Mouse (Mus musculus) stomach, postnatal 0 days (tissue): ENCODE measurements around the gene Smcr8. TPM values are rescaled to one million over a fixed set of nuclear protein-coding genes. Genes with fewer than 3 reads are reported as not detected.

Experiments
- ATAC-seq: fragments of 200-750 bp; cut with Nextera tagmentation; 2 replicates; pipeline ENCODE4 v1.8.0; 2017; ENCODE audit not compliant: low FRiP score, low TSS enrichment
- DNase-seq: peaks from one replicate; pipeline ENCODE4 v3.0.0-alpha.2; 2016; ENCODE audit warnings: low spot score
- H3K27ac ChIP-seq: fragments of 300-500 bp; sonication (generic); replicated peaks from 2 replicates; pipeline ENCODE4 v1.5.1; 2014; ENCODE audit warnings: mild to moderate bottlenecking, control low read depth
- H3K27me3 ChIP-seq: fragments of 300-500 bp; sonication (generic); 2 replicates; pipeline ENCODE4 v1.6.1; 2014; ENCODE audit warnings: low read length; ENCODE audit not compliant: control insufficient read depth, insufficient read depth
- H3K36me3 ChIP-seq: fragments of 300-500 bp; sonication (generic); 2 replicates; pipeline ENCODE4 v1.6.1; 2014; ENCODE audit warnings: low read length, mixed read lengths; ENCODE audit not compliant: control insufficient read depth, insufficient read depth
- H3K4me1 ChIP-seq: fragments of 300-500 bp; sonication (generic); replicated peaks from 2 replicates; pipeline ENCODE4 v1.6.1; 2014; ENCODE audit warnings: antibody characterized with exemption; ENCODE audit not compliant: control insufficient read depth, insufficient read depth
- H3K4me2 ChIP-seq: fragments of 300-500 bp; sonication (generic); replicated peaks from 2 replicates; pipeline ENCODE4 v1.6.1; 2014; ENCODE audit warnings: low read depth, mild to moderate bottlenecking, control low read depth, moderate library complexity
- H3K4me3 ChIP-seq: fragments of 300-500 bp; sonication (generic); 2 replicates; pipeline ENCODE4 v1.5.1; 2014; ENCODE audit warnings: low read depth, low read length, control low read depth
- H3K9ac ChIP-seq: fragments of 300-500 bp; sonication (generic); 2 replicates; pipeline ENCODE4 v1.6.1; 2014; ENCODE audit warnings: mild to moderate bottlenecking, low read length, control low read depth, mixed read lengths
- H3K9me3 ChIP-seq: fragments of 300-500 bp; sonication (generic); 2 replicates; pipeline ENCODE4 v1.6.1; 2016; ENCODE audit warnings: low read length; ENCODE audit not compliant: control insufficient read depth
- CTCF ChIP-seq: IDR thresholded peaks from 2 replicates; pipeline ENCODE4 v1.5.1; 2016; ENCODE audit warnings: antibody characterized with exemption, low read depth, mild to moderate bottlenecking, moderate library complexity
- EP300 ChIP-seq: optimal IDR thresholded peaks from 2 replicates; pipeline ENCODE3; 2016; ENCODE audit warnings: antibody characterized with exemption
- WGBS: fragments of 180-500 bp; shearing (Covaris S2); extraction: QIAGEN DNeasy Blood & Tissue Kit; methylation state at CpG from one replicate; pipeline ENCODE4 v1.1.7; 2014; 5-methylcytosine and 5-hydroxymethylcytosine counted together
- polyA plus RNA-seq: library from polyadenylated mRNA; unstranded; fragments of >200 nt; fragmentation: Nextera tagmentation; extraction: Ambion mirVana; gene quantifications from 2 replicates; pipeline ENCODE4 v1.2.1, GENCODE M21; 2015

Gene Smcr8
- polyA plus RNA-seq, 1 experiment from 2014 or later, result 1.7 TPM

GRCm38 (mm10) chr11:60734206-60734605 lies 43.1 kb upstream of the Smcr8 start:
- H3K4me3 ChIP-seq, result no peak overlapping the region
- ATAC-seq, result peak; percentile 83
- H3K27me3 ChIP-seq, result no peaks in the 10 kb centered on the region
- no peak overlapping the region for H3K4me2 ChIP-seq
- H3K9ac ChIP-seq, result no peak overlapping the region
- 47% methylated on average over 2 of the region's 2 CpGs for WGBS
- H3K4me1 ChIP-seq, result no peaks in the 10 kb centered on the region; the same call in 1 of the 2 replicates
- peak overlapping the region; percentile 45 for H3K27ac ChIP-seq
- H3K36me3 ChIP-seq, result peaks cover 3% of the 10 kb centered on the region
- no peaks in the 10 kb centered on the region for H3K9me3 ChIP-seq
- TF ChIP-seq EP300 (no peak), CTCF (no peak)
- DNase-seq, result peak; percentile 59

- Histone ChIP-seq H3K27me3 (no peaks in the 10 kb centered on the region), H3K4me3 (no peak overlapping the region), H3K9me3 (no peaks in the 10 kb centered on the region), H3K27ac (no peak overlapping the region), H3K4me1 (no peaks in the 10 kb centered on the region), H3K9ac (no peak overlapping the region), H3K4me2 (no peak overlapping the region), H3K36me3 (peaks cover 3% of the 10 kb centered on the region)
- 74% methylated on average over 5 of the region's 5 CpGs for WGBS
- peak; percentile 44 for TF ChIP-seq CTCF
- TF ChIP-seq EP300, result no peak
- ATAC-seq (no peak), DNase-seq (no peak)
Observed at GRCm38 (mm10) chr11:60735191-60735590, 42.1 kb upstream of the Smcr8 start.

- DNase-seq, result no peak
- H3K27me3 ChIP-seq, result no peaks in the 10 kb centered on the region
- H3K9ac ChIP-seq, result no peak overlapping the region
- H3K4me2 ChIP-seq, result no peak overlapping the region
- no peak overlapping the region for H3K4me3 ChIP-seq
- no peaks in the 10 kb centered on the region for H3K4me1 ChIP-seq
- 78% methylated on average over 3 of the region's 3 CpGs for WGBS
- no peaks in the 10 kb centered on the region for H3K9me3 ChIP-seq
- H3K27ac ChIP-seq, result no peak overlapping the region
- peaks cover 6% of the 10 kb centered on the region for H3K36me3 ChIP-seq
- ATAC-seq, result no peak
- no peak for TF ChIP-seq EP300
- no peak for TF ChIP-seq CTCF
Observed at GRCm38 (mm10) chr11:60736491-60736890, 40.8 kb upstream of the Smcr8 start.

GRCm38 (mm10) chr11:60737450-60737849 lies 39.9 kb upstream of the Smcr8 start:
- ATAC-seq (no peak), DNase-seq (no peak)
- Histone ChIP-seq H3K4me2 (no peak overlapping the region), H3K36me3 (peaks cover 5% of the 10 kb centered on the region), H3K9ac (no peak overlapping the region), H3K4me3 (no peak overlapping the region), H3K27ac (no peak overlapping the region), H3K27me3 (no peaks in the 10 kb centered on the region), H3K9me3 (no peaks in the 10 kb centered on the region), H3K4me1 (no peaks in the 10 kb centered on the region)
- TF ChIP-seq CTCF (no peak), EP300 (no peak)

GRCm38 (mm10) chr11:60740321-60740720 lies 37.0 kb upstream of the Smcr8 start:
- Histone ChIP-seq H3K27me3 (no peaks in the 10 kb centered on the region), H3K4me2 (no peak overlapping the region), H3K36me3 (peaks cover 12% of the 10 kb centered on the region), H3K9ac (no peak overlapping the region), H3K9me3 (no peaks in the 10 kb centered on the region), H3K4me3 (no peak overlapping the region), H3K4me1 (no peaks in the 10 kb centered on the region), H3K27ac (no peak overlapping the region)
- TF ChIP-seq CTCF (no peak), EP300 (no peak)
- ATAC-seq (no peak), DNase-seq (no peak)
- 56% methylated on average over 3 of the region's 3 CpGs for WGBS

GRCm38 (mm10) chr11:60755570-60755969 lies 21.8 kb upstream of the Smcr8 start:
- Histone ChIP-seq H3K27ac (no peak overlapping the region), H3K9me3 (no peaks in the 10 kb centered on the region), H3K27me3 (no peaks in the 10 kb centered on the region), H3K4me3 (no peak overlapping the region), H3K36me3 (peaks cover 23% of the 10 kb centered on the region), H3K4me2 (no peak overlapping the region), H3K9ac (no peak overlapping the region), H3K4me1 (no peaks in the 10 kb centered on the region)
- 86% methylated on average over 7 of the region's 7 CpGs for WGBS
- no peak for TF ChIP-seq CTCF
- no peak for TF ChIP-seq EP300
- ATAC-seq (no peak), DNase-seq (no peak)
